Mouse (Mus musculus) kidney, postnatal 4 days (tissue): Measurements from ENCODE around the gene Tnpo2.

ENCODE experiments used
- DNase-seq, 2 experiments: peaks; one replicate each; pipeline ENCODE4 v3.0.0; 2021; ENCODE audit warnings: mixed read lengths in 2 of 2

The Tnpo2 gene

DNA sequence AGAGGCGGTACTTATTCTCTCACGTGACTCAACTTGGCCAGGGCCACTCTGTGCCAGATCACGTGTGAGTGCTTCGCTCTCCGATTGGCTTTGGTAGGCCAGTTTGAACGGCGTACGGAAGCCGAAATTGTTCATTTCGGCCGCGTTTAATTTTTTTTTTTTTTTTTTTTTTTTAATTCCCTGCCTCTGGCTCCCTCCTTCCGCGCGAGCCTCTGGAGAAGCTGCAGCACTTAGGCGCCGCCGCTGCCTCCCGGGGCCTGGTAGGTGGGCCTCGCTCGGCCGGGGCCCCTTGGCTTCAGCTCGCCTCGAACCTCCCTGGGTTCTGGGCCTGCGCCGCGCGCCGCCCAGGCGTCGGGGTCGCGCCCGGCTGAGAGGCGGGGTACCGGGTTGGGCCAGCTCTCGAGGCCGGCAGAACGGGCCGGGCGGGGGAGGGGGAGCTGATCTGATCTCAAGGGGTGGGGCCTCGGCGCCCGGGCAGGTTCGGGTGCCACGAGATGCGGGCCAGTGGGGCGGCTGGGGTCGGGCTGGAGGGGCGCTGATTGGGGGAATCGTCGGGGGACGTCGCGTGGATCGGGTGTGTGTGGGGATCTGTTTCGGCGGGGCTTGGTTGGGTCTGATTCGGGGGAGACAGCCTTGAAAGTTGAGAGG lies at the start of gene Tnpo2:
Gene Tnpo2 (plus strand): TSS at position 198 of the 648 bp plus-strand sequence.
- peak; percentile 90 to 95 for DNase-seq

DNA sequence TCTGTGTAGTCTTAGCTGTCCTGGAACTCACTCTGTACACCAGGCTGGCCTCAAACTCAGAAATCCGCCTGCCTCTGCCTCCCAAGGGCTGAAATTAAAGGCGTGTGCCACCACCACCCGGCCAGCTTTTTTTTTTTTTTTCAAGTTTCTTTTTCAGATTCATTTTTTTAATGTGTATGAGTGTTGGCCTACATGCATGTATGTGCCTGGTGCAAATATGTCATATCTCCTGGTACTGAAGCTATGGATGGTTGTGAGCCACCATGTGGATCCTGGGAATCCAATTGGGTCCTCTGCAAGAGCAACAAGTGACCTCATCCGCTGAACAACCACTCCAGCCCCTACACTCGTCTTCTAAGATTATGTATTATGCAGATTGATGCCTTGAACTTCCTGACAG lies 49.3 kb upstream of the Tnpo2 start:
- DNase-seq, result no peak

- no peak for DNase-seq
These were observed 48.8 kb upstream of the Tnpo2 start for GRCm38 (mm10) chr8:84987903-84988302.

DNA sequence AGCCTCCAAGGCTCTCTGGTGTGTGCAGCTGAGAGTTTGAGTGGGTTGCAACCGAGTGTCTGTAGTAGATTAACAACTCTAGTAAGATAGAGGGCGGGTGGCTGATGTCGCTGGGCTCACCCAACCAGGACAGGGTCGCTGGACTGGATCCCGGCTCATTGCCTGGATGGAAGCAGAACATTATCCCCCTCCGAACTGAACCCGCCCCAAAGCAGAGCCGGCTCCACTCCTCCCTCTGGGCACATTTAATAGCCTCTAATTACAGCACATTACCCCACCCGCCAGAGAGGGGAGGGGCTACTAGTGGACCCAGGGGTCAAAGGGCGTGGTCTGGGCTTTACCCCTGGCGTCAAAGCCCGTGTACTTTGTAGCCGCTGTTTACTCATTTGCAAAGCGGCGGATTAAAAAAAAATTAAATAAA lies 47.4 kb upstream of the Tnpo2 start:
- DNase-seq, result peak; percentile 74 to 85

GRCm38 (mm10) chr8:84989810-84990209 lies 46.9 kb upstream of the Tnpo2 start:
- peak; percentile 97 to 98 for DNase-seq

- DNase-seq, result peak; percentile 99
These were observed 46.4 kb upstream of the Tnpo2 start, which contains the start of gene Hook2 for GRCm38 (mm10) chr8:84990349-84990748. Hook2 (plus strand) TSS chr8:84990603.

- DNase-seq, result peak; percentile 85 to 92
These were observed 45.9 kb upstream of the Tnpo2 start for GRCm38 (mm10) chr8:84990836-84991235.

- no peak for DNase-seq
These were observed 42.3 kb upstream of the Tnpo2 start for GRCm38 (mm10) chr8:84994375-84994774.

GRCm38 (mm10) chr8:84995680-84996079 lies 41.0 kb upstream of the Tnpo2 start:
- no peak for DNase-seq

DNA sequence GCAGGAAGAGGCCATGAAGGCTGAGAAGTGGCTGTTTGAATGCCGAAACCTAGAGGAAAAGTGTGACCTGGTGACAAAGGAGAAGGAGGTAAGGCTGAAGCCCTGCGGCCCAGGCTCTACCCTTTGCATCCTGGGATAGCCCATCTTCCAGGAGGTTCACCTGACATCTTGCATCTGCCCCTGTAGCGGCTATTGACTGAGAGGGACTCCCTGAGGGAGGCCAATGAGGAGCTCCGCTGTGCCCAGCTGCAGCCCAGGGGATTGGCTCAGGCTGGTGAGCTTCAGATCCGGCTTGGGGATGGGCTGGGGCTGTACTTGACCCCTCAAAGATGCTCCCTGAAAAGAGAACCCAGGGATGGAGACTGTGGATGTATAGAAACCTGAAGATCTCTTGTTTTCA lies 39.7 kb upstream of the Tnpo2 start:
- DNase-seq, result no peak

GRCm38 (mm10) chr8:84997649-84998295 lies 38.9 kb upstream of the Tnpo2 start:
- DNase-seq, result peak; percentile 95

- peak; percentile 65 to 72 for DNase-seq
These were observed 29.0 kb upstream of the Tnpo2 start for GRCm38 (mm10) chr8:85007686-85008085.

DNA sequence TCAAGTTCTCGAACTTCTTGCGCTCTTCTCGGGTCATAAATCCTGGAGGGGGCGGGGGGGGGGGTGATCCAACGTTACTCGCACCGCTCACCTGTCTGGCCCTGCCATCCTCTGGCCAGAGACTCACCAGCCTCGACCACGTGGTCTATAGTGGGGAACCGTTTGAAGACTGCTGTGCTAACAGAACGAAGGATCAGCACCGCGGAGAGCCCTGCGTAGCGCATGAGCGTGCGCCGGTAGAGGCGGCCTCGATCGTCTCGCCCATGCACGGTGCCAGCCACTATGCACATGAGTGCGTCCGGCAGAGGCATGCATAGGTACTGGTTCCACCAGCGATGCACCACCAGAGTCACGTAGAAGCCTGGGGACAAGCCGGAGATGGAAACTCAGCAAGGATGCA lies 25.5 kb upstream of the Tnpo2 start:
- DNase-seq, result peak; percentile 33 to 43

DNA sequence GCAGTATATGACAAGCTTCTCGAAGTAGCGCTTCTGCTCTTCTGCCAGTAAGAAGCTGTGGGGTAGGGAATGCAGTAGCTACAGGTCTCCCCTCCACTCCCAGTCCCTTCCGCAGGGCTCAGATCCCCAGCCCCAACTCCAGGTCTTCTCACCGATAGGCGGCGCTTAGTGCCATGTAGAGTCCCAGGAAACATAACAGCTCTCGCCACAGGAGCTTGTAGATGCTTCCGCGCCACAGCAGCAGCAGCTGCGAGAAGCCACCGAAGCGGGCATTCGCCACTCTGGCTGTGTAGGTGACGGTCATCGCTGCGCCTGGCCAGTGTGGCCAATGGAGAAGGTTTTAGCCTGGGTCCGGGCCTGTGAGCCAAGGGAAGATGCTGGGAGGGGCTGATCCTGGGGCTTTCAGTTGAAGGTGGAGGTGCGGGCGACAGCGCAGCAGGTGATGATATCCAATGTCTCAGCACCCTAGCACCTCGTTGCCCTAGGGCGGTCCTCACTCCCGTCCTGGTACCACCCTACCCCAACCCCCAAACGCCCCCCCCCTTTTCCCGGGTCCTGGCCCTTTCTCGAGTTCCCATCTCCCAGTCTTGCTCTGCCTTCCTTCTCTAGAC lies 23.4 kb upstream of the Tnpo2 start:
- DNase-seq, result peak; percentile 85 to 90

DNA sequence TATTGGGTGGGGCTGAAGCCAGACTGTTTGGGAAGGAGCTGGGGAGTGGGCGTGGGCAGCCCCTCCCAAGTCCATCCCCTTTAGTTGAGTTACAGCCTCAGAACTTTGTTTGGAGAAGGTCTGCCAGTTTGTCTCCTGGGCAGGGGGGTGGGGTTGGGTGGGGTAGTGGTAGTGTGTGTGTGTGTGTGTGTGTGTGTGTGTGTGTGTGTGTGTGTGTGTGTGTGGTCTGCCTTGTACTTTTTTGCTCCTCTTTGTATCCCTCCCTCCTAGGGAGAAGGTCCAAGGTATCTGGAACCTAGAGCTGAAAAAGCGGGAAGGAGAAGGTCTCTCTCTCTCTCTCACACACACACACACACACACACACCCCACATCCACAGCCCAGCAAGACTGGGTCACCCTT lies 22.3 kb upstream of the Tnpo2 start, which contains the start of gene Best2:
Gene Best2 (minus strand): TSS at position 101 of the 400 bp plus-strand sequence.
- no peak for DNase-seq

GRCm38 (mm10) chr8:85016724-85017123 lies 20.0 kb upstream of the Tnpo2 start:
- no peak for DNase-seq

DNA sequence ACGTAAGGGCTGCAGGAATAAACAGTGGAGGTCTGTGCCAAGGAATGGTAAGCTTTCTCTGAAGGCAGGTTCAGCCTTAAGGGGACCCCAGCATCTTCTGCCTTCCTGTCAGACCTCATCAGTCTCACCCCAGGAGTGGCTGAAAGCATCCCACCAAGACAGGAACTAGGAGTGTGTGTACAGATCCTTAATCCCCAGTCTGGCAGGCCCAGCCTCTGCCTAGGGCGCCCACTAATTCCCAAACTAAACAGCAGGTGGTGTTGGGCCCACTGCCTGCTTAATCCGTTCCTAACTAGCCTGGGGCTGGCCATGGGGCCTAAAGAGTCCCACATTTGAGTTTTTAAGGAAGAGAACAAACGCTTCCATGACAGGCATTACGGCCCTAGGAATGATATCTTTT lies 19.5 kb upstream of the Tnpo2 start:
- DNase-seq, result no peak

GRCm38 (mm10) chr8:85021514-85022055 lies 15.1 kb upstream of the Tnpo2 start:
- DNase-seq, result no peak

GRCm38 (mm10) chr8:85023846-85024245 lies 12.9 kb upstream of the Tnpo2 start:
- no peak for DNase-seq

- peak; percentile 88 to 92 for DNase-seq
These were observed 11.4 kb upstream of the Tnpo2 start, which contains the start of gene Asna1 for GRCm38 (mm10) chr8:85025098-85025932. Asna1 (minus strand) TSS chr8:85025281.

- DNase-seq, result peak; percentile 97 to 98
These were observed 9.8 kb upstream of the Tnpo2 start, which contains the start of gene Trir for GRCm38 (mm10) chr8:85026670-85027515. Trir (plus strand) TSS chr8:85026823.

GRCm38 (mm10) chr8:85027516-85027855 lies 9.2 kb upstream of the Tnpo2 start:
- no peak for DNase-seq
